Mouse (Mus musculus) midbrain, embryonic 16.5 days (tissue): Measurements from ENCODE around the gene Zfp467. TPM values are rescaled to one million over a fixed set of nuclear protein-coding genes. Genes with fewer than 3 reads are reported as not detected.

Experiments used
- ATAC-seq: fragments of 200-750 bp; cut with Nextera tagmentation; 2 replicates; pipeline ENCODE4 v1.8.0; 2017; ENCODE audit warnings: moderate TSS enrichment
- H3K27ac ChIP-seq: fragments of 300-500 bp; sonication (generic); 2 replicates; pipeline ENCODE4 v1.5.1; 2014; ENCODE audit warnings: mild to moderate bottlenecking, low read length, mixed read lengths
- H3K27me3 ChIP-seq: fragments of 300-500 bp; sonication (generic); 2 replicates; pipeline ENCODE4 v1.6.1; 2014; ENCODE audit warnings: low read depth, low read length, mixed read lengths; ENCODE audit not compliant: control insufficient read depth, insufficient read depth
- H3K36me3 ChIP-seq: fragments of 300-500 bp; sonication (generic); 2 replicates; pipeline ENCODE4 v1.6.1; 2014; ENCODE audit warnings: mild to moderate bottlenecking, low read length, moderate library complexity, mixed read lengths; ENCODE audit not compliant: control insufficient read depth, insufficient read depth
- H3K4me1 ChIP-seq: fragments of 300-500 bp; sonication (generic); 2 replicates; pipeline ENCODE4 v1.6.1; 2014; ENCODE audit warnings: mild to moderate bottlenecking, low read length, mixed read lengths; ENCODE audit not compliant: control insufficient read depth, insufficient read depth
- H3K4me2 ChIP-seq: fragments of 300-500 bp; sonication (generic); 2 replicates; pipeline ENCODE4 v1.6.1; 2014; ENCODE audit warnings: mild to moderate bottlenecking, low read length, mixed read lengths
- H3K4me3 ChIP-seq: fragments of 300-500 bp; sonication (generic); 2 replicates; pipeline ENCODE4 v1.5.1; 2014; ENCODE audit warnings: low read depth, mild to moderate bottlenecking, low read length, moderate library complexity, mixed read lengths
- H3K9ac ChIP-seq: fragments of 300-500 bp; sonication (generic); 2 replicates; pipeline ENCODE4 v1.6.1; 2014; ENCODE audit warnings: low read depth, low read length, mixed read lengths
- H3K9me3 ChIP-seq: fragments of 300-500 bp; sonication (generic); replicated peaks from 2 replicates; pipeline ENCODE4 v1.6.1; 2014; ENCODE audit warnings: mild to moderate bottlenecking, low read length, mixed read lengths; ENCODE audit not compliant: control insufficient read depth, poor library complexity, severe bottlenecking
- WGBS: fragments of 180-500 bp; shearing (Covaris S2); extraction: QIAGEN DNeasy Blood & Tissue Kit; methylation state at CpG from one replicate; pipeline ENCODE4 v1.1.7; 2014; 5-methylcytosine and 5-hydroxymethylcytosine counted together
- polyA plus RNA-seq: library from polyadenylated mRNA; unstranded; fragments of >200 nt; fragmentation: Nextera tagmentation; extraction: Ambion mirVana; gene quantifications from 2 replicates; pipeline ENCODE4 v1.2.1, GENCODE M21; 2015

Zfp467 gene
- polyA plus RNA-seq, 1 experiment from 2014 or later = 32.8 TPM

DNA sequence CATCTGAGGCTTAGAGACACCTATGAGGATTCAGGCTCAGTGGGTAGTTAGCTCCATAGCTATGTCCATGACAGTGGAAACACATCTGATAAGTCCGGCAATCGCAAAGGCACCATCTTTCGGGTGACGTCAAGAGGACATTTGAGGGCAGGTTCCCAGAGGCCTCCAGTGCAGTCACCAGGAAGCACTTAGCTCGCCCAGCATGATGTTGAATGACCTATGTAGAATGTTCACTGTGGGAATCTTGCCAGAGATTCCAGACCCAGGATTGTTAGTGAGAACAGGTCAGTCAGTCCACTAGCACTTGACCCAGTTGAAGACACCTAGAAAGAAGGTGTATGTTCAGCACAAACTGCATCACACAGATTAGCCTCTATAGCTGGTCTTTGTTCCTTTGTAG, 45.7 kb downstream of the Zfp467 start:
- no peak for ATAC-seq
- H3K4me1 ChIP-seq = peaks cover 22% of the 10 kb centered on the region
- H3K36me3 ChIP-seq = peaks cover 9% of the 10 kb centered on the region
- 94% methylated on average over 5 of the region's 5 CpGs for WGBS
- no peaks in the 10 kb centered on the region for H3K9me3 ChIP-seq
- H3K27ac ChIP-seq = no peak overlapping the region
- H3K9ac ChIP-seq = no peak overlapping the region
- no peak overlapping the region for H3K4me2 ChIP-seq
- no peak overlapping the region for H3K4me3 ChIP-seq
- no peaks in the 10 kb centered on the region for H3K27me3 ChIP-seq

DNA sequence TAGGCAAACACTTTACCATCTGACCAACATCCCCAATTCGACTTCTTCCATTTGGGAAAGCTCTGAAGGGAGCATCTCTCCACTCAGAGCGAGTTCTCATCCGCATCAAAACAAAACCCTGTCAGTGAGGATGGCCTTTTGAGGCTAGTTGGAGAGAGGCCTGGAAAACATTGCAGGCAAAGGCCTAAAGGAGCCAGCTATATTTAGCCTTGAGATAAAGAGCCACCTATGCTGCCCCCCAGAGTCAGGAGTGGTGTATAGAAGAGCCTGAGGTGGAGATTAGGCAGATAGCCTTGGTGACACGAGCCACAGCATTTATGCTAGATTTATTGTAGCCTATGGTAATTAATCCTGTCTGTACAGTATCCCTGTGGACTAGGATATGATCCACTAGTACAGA, 48.3 kb downstream of the Zfp467 start:
- Histone ChIP-seq H3K27ac (no peak overlapping the region), H3K4me1 (peaks cover 22% of the 10 kb centered on the region), H3K4me3 (no peak overlapping the region), H3K9ac (peak overlapping the region; percentile 94; the same call in 1 of the 2 replicates), H3K9me3 (no peaks in the 10 kb centered on the region), H3K36me3 (no peaks in the 10 kb centered on the region), H3K4me2 (peak overlapping the region; percentile 93; the same call in 1 of the 2 replicates), H3K27me3 (no peaks in the 10 kb centered on the region)
- no peak for ATAC-seq
- WGBS = 57% methylated on average over 4 of the region's 4 CpGs

DNA sequence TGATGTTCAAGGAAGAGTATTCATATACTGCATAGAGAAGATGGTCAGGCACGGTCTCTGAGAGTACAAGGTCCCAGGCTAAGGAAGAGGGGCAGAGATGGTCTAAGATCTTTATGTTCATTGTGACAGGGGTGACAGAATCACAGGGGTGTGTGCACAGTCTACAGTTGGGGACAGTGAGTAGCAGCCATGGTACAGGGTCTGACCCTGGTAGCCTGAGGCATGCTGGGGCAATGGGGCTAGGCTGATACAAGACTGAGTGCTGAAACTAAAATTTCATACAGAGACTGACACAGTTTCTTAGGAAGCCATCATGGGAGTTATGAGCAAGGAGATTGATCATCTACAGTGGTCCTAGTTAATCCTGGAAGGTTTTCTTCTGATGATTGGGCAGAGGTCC, 48.9 kb downstream of the Zfp467 start:
- no peak for ATAC-seq
- Histone ChIP-seq H3K9ac (peak overlapping the region; percentile 94), H3K27ac (no peak overlapping the region), H3K4me1 (peaks cover 22% of the 10 kb centered on the region), H3K9me3 (no peaks in the 10 kb centered on the region), H3K4me2 (peak overlapping the region; percentile 93), H3K27me3 (no peaks in the 10 kb centered on the region), H3K36me3 (no peaks in the 10 kb centered on the region), H3K4me3 (peak overlapping the region; percentile 84)
- 96% methylated on average over 1 of the region's 1 CpGs for WGBS

DNA sequence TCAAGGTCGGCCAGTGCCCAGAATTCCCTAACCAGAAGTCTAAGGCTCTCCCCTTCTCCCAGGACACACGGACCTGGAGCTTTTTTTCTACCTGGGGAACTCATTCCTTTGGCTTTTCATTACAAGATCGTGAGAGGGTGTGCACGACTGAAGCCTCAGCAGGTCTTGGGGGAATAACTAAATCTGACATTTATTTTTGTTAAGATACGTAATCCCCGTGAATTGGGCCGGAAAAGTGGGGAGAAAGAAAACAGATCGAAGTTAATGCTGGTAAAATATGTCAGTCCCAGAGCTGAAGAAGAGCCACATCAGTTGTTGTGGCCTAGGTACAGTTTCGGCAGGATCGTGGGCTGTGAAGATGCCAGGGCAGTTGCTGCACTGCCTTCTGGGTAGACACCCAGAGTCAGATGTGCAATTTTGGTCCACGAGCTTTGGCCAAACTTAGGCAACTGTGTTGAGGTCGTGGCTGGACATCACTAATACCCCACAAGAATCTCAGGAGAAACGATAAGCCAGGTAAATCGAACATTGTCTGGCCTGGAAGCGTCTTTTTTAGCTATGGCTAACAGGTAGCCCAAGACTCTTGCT, 49.5 kb downstream of the Zfp467 start:
- H3K4me3 ChIP-seq = peak overlapping the region; percentile 84
- H3K4me2 ChIP-seq = peak overlapping the region; percentile 93
- no peaks in the 10 kb centered on the region for H3K9me3 ChIP-seq
- peaks cover 22% of the 10 kb centered on the region for H3K4me1 ChIP-seq
- 29% methylated on average over 15 of the region's 15 CpGs for WGBS
- no peaks in the 10 kb centered on the region for H3K36me3 ChIP-seq
- H3K9ac ChIP-seq = peak overlapping the region; percentile 94
- H3K27ac ChIP-seq = peak overlapping the region; percentile 91
- H3K27me3 ChIP-seq = no peaks in the 10 kb centered on the region
- ATAC-seq = no peak

DNA sequence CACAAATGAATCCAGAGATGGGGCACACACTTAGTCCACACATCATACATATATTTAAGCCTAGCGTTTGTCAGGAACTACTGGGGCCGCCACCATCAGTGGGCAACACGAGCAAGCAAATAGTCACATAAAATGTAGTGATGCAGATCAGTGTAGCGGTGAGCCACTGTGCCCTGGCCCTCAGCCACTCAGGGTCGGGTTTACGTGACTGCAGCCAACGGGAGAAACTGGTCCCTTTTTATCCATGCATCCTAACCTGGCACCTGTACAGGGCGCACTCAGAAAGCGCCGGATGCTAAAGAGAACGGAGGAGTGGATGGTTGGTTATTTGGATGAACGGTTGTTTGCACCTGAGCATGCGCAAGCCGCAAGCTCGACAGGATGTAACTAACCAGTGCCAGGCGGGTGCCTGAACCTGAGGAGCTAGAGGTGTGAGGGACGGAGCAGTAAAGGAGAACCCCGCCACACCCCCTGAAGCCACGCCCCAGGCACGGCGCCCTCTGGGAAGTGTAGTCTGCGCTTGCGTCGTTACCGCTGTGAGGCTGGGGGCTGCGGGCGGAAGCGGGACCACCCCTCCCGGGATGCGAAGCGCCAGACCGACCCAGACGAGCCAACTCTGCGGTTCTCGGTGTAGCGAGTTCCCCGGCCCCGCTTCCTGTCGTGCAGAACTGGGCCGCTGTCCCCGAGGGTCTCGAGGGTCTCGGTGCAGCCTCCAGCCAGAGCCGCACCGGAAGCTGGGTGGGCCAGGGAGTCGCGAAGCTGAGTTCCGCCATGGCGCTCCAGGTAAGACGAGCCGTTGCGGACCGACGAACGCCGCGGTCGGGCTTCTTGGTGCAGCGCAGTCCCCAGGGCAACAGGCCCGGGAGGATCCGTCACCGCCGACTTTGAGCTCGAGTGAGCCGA, 50.3 kb downstream of the Zfp467 start, which contains the start of gene Krba1:
Gene Krba1, plus strand, starts transcription at position 482 of the 903 bp plus-strand sequence.
- peak; percentile 99 for ATAC-seq
- H3K36me3 ChIP-seq = no peaks in the 10 kb centered on the region
- peak within 1 kb of the TSS; percentile 93 for H3K4me2 ChIP-seq
- no peaks in the 10 kb centered on the region for H3K9me3 ChIP-seq
- H3K4me1 ChIP-seq = peaks cover 22% of the 10 kb centered on the region
- peak within 1 kb of the TSS; percentile 91 for H3K27ac ChIP-seq
- peak within 1 kb of the TSS; percentile 94 for H3K9ac ChIP-seq
- WGBS = 1% methylated on average over 65 of the region's 65 CpGs
- no peaks in the 10 kb centered on the region for H3K27me3 ChIP-seq
- peak within 1 kb of the TSS; percentile 84 for H3K4me3 ChIP-seq

DNA sequence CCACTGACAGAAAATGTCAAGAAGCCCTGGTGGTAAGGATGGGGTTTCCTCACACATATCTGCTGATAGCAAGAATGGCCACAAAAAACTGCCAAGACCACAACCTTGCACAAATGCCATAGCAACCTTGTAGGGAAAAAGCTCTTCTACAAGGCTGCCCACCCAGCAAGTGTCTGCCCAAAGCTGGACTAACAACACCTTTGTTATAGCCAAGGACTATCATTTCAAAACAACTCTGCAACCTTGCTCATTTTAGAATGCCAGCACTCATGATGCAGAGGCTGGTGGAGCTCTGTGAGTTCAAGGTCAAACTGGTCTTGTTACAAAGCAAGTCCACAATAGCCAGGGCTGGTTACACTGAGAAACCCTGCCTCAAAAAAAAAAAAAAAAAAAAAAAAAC, 51.8 kb downstream of the Zfp467 start:
- Histone ChIP-seq H3K9ac (no peak overlapping the region), H3K4me2 (no peak overlapping the region), H3K36me3 (no peaks in the 10 kb centered on the region), H3K27ac (no peak overlapping the region), H3K4me3 (no peak overlapping the region), H3K27me3 (no peaks in the 10 kb centered on the region), H3K9me3 (no peaks in the 10 kb centered on the region), H3K4me1 (peaks cover 20% of the 10 kb centered on the region)
- no peak for ATAC-seq

DNA sequence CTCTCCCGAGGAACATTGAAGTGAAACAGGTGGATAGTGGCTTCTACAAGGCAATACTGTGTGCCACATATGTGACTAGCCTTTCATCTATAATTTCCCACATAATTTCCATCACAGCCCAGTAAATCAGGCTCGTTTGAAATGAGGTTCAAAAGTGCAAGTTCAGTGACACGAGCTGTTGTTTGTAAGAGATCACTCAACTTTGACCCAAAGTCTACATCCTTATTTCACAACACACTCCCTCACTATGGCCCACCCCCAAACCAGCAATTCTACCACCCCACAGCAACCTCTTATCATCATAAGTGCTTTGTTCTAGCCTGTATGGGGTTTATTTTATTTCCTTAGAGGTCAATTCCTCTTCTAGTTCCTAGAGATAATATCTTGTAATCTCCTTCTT, 57.4 kb downstream of the Zfp467 start:
- H3K9ac ChIP-seq = no peak overlapping the region
- no peak overlapping the region for H3K4me2 ChIP-seq
- H3K4me1 ChIP-seq = no peaks in the 10 kb centered on the region
- no peak overlapping the region for H3K27ac ChIP-seq
- 0 out of 2 replicates have a peak, but pooled peaks cover 2% of the 10 kb centered on the region for H3K9me3 ChIP-seq
- no peaks in the 10 kb centered on the region for H3K36me3 ChIP-seq
- no peaks in the 10 kb centered on the region for H3K27me3 ChIP-seq
- ATAC-seq = no peak
- 74% methylated on average over 3 of the region's 3 CpGs for whole genome bisulfite sequencing
- H3K4me3 ChIP-seq = no peak overlapping the region
